Mouse (Mus musculus): ENCODE measurements at regions not wholly inside any gene's neighbourhood (a gene's known extent, or its start where the extent isn't known, plus 50 kb on each side); places are given as distances from the start of the nearest gene placed in this dataset.

DNA sequence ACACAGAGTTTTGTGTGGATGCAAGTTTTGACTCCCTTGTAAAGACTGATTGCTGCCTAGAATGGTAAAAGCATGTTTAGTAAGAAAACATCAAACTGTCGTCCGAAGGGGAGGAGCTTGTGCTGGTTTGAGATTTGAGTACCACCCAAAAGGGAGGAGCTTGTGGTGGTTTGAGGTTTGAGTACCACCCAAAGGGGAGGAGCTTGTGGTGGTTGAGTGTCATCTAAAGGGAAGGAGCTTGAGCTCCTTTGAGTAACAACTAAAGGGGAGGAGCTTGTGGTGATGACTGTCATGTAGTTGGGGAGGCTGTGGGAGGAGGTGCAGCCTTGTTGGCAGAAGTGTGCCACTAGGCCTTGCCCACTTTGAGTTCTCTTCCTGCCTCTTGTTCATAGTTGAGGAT, 192.8 kb upstream of the Ajap1 start:
- Histone ChIP-seq H3K36me3 (ENCODE audit: control insufficient read depth, insufficient read depth, low read length) (no peaks in the 10 kb centered on the region), H3K9ac (ENCODE audit: low read depth, low read length) (no peak overlapping the region), H3K79me2 (replicated peaks; ENCODE audit: control insufficient read depth, insufficient read depth, low read length) (no peaks in the 10 kb centered on the region), H3K27me3 (ENCODE audit: control insufficient read depth, insufficient read depth, low read length) (no peaks in the 10 kb centered on the region), H3K4me3 (no peak overlapping the region), H3K27ac (no peak overlapping the region), H3K4me1 (ENCODE audit: control insufficient read depth, insufficient read depth, low read length) (no peaks in the 10 kb centered on the region)
- intact Hi-C loops (cut with DNase I), result no loop called here
- 82% methylated on average over 2 of the region's 2 CpGs for WGBS
- TF ChIP-seq CTCF (IDR thresholded peaks at IDR 0.05) (no peak), EP300 (IDR thresholded peaks at IDR 0.05; ENCODE audit: insufficient read depth, low read depth, low read length) (no peak), POLR2A (IDR thresholded peaks at IDR 0.05; ENCODE audit: insufficient read depth, low read depth, low read length) (no peak)
- DNase-seq, result no peak

DNA sequence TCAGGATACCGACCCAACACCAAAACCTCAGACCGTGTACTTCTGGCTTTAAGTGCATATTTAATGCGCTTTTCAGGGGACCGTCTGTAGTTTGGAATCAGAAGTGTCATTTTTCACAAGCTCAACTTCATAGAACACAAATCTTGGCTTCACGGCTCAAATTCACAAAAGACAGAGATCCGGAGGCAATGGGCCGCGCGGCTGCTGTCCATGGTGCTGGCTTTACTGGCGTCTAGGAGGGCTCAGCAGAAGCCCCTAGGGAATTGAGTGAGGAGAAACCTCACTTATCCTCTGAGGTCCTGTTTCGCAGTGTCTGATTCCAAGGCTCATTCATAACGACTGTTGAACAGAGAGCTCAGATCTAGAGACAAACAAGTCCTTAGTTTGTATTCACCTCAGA, 196.5 kb upstream of the Ajap1 start:
- Histone ChIP-seq H3K36me3 (ENCODE audit: control insufficient read depth, insufficient read depth, low read length) (no peaks in the 10 kb centered on the region), H3K4me1 (ENCODE audit: control insufficient read depth, insufficient read depth, low read length) (no peaks in the 10 kb centered on the region), H3K27ac (no peak overlapping the region), H3K4me3 (no peak overlapping the region), H3K27me3 (ENCODE audit: control insufficient read depth, insufficient read depth, low read length) (no peaks in the 10 kb centered on the region), H3K79me2 (replicated peaks; ENCODE audit: control insufficient read depth, insufficient read depth, low read length) (no peaks in the 10 kb centered on the region), H3K9ac (ENCODE audit: low read depth, low read length) (no peak overlapping the region)
- intact Hi-C loops (cut with DNase I), result no loop called here
- TF ChIP-seq POLR2A (IDR thresholded peaks at IDR 0.05; ENCODE audit: insufficient read depth, low read depth, low read length), result no peak
- TF ChIP-seq EP300 (IDR thresholded peaks at IDR 0.05; ENCODE audit: insufficient read depth, low read depth, low read length), result no peak
- TF ChIP-seq CTCF (IDR thresholded peaks at IDR 0.05), result no peak
- DNase-seq, result peak in 1 of 2 experiments; percentile 28
- WGBS, result 32% methylated on average over 12 of the region's 12 CpGs

DNA sequence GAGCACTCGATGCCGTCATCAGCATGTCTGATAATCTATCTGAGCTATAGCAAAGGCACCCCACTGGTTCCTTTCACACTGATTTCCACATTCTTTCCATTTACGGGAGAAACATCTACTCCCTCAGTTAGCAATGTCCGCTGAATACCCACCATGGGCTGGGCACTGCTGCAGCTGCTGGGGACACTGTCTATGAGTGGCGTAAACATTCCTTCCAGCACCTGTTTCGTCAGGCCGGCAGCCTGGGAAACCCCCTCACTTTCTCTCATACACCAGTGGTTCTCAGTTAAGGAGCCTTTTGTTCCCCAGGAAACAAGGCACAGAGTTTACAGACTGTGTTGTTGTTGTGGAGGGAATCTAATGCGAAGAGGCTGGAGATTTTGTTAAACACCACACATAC, 205.8 kb upstream of the Ajap1 start:
- no peaks in the 10 kb centered on the region for H3K27me3 ChIP-seq (ENCODE audit: control insufficient read depth, insufficient read depth, low read length)
- intact Hi-C loops (cut with DNase I), result no loop called here

DNA sequence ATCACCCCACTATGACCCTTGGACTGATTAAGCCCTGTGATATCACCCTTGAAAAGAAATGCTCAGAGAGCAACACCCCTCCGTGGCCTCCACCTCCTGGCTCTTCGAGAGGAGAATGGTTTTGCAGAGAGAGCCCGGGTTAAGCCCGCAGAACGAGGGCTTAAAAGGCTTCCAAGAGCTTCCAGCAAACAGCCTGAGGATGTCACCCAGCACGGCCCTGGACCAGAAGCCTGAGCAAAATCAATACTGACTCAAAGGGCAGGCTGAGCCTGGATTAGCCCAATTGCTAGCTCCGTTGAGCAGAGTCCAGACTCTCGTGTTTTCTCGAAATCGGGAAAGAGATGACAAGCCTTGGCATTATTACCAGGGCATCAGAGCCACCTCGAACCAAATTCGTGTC, 211.3 kb upstream of the Ajap1 start:
- intact Hi-C loops (cut with DNase I), result no loop called here
- DNase-seq, result no peak
- Histone ChIP-seq H3K79me2 (replicated peaks; ENCODE audit: control insufficient read depth, insufficient read depth, low read length) (no peaks in the 10 kb centered on the region), H3K27ac (no peak overlapping the region), H3K9ac (ENCODE audit: low read depth, low read length) (no peak overlapping the region), H3K4me3 (no peak overlapping the region), H3K4me1 (ENCODE audit: control insufficient read depth, insufficient read depth, low read length) (no peaks in the 10 kb centered on the region), H3K36me3 (ENCODE audit: control insufficient read depth, insufficient read depth, low read length) (no peaks in the 10 kb centered on the region), H3K27me3 (ENCODE audit: control insufficient read depth, insufficient read depth, low read length) (no peaks in the 10 kb centered on the region)
- WGBS, result 66% methylated on average over 12 of the region's 12 CpGs
- TF ChIP-seq CTCF (IDR thresholded peaks at IDR 0.05) (no peak), EP300 (IDR thresholded peaks at IDR 0.05; ENCODE audit: insufficient read depth, low read depth, low read length) (no peak), POLR2A (IDR thresholded peaks at IDR 0.05; ENCODE audit: insufficient read depth, low read depth, low read length) (no peak)

More for the DNA sequence above, 205.8 kb upstream of the Ajap1 start:
- no peak overlapping the region for H3K4me3 ChIP-seq
- WGBS, result 47% methylated on average over 8 of the region's 8 CpGs
- no peak overlapping the region for H3K9ac ChIP-seq (ENCODE audit: low read depth, low read length)
- no peaks in the 10 kb centered on the region for H3K79me2 ChIP-seq (replicated peaks; ENCODE audit: control insufficient read depth, insufficient read depth, low read length)
- no peaks in the 10 kb centered on the region for H3K36me3 ChIP-seq (ENCODE audit: control insufficient read depth, insufficient read depth, low read length)
- DNase-seq, result no peak
- no peak overlapping the region for H3K27ac ChIP-seq
- H3K4me1 ChIP-seq (ENCODE audit: control insufficient read depth, insufficient read depth, low read length), result no peaks in the 10 kb centered on the region
- no peak for TF ChIP-seq EP300 (IDR thresholded peaks at IDR 0.05; ENCODE audit: insufficient read depth, low read depth, low read length)
- TF ChIP-seq POLR2A (IDR thresholded peaks at IDR 0.05; ENCODE audit: insufficient read depth, low read depth, low read length), result no peak
- no peak for TF ChIP-seq CTCF (IDR thresholded peaks at IDR 0.05)

- Histone ChIP-seq H3K4me1 (ENCODE audit: control insufficient read depth, insufficient read depth, low read length) (no peaks in the 10 kb centered on the region), H3K4me3 (no peak overlapping the region), H3K9ac (ENCODE audit: low read depth, low read length) (no peak overlapping the region), H3K36me3 (ENCODE audit: control insufficient read depth, insufficient read depth, low read length) (no peaks in the 10 kb centered on the region), H3K27me3 (ENCODE audit: control insufficient read depth, insufficient read depth, low read length) (no peaks in the 10 kb centered on the region), H3K27ac (no peak overlapping the region), H3K79me2 (replicated peaks; ENCODE audit: control insufficient read depth, insufficient read depth, low read length) (no peaks in the 10 kb centered on the region)
- TF ChIP-seq CTCF (IDR thresholded peaks at IDR 0.05), result no peak
- TF ChIP-seq EP300 (IDR thresholded peaks at IDR 0.05; ENCODE audit: insufficient read depth, low read depth, low read length), result no peak
- no peak for TF ChIP-seq POLR2A (IDR thresholded peaks at IDR 0.05; ENCODE audit: insufficient read depth, low read depth, low read length)
- intact Hi-C loops (cut with DNase I), result no loop called here
- WGBS, result 52% methylated on average over 14 of the region's 14 CpGs
- DNase-seq, result no peak
These were observed 213.9 kb upstream of the Ajap1 start for GRCm38 (mm10) chr4:153696426-153697040.

GRCm38 (mm10) chr4:153707218-153707617, 224.6 kb upstream of the Ajap1 start:
- WGBS, result 31% methylated on average over 8 of the region's 8 CpGs
- Histone ChIP-seq H3K4me1 (ENCODE audit: control insufficient read depth, insufficient read depth, low read length) (no peaks in the 10 kb centered on the region), H3K4me3 (no peak overlapping the region), H3K27me3 (ENCODE audit: control insufficient read depth, insufficient read depth, low read length) (no peaks in the 10 kb centered on the region), H3K9ac (ENCODE audit: low read depth, low read length) (no peak overlapping the region), H3K27ac (no peak overlapping the region), H3K79me2 (replicated peaks; ENCODE audit: control insufficient read depth, insufficient read depth, low read length) (no peaks in the 10 kb centered on the region), H3K36me3 (ENCODE audit: control insufficient read depth, insufficient read depth, low read length) (no peaks in the 10 kb centered on the region)
- intact Hi-C loops (cut with DNase I), result no loop called here
- DNase-seq, result no peak
- TF ChIP-seq CTCF (IDR thresholded peaks at IDR 0.05) (no peak), EP300 (IDR thresholded peaks at IDR 0.05; ENCODE audit: insufficient read depth, low read depth, low read length) (no peak), POLR2A (IDR thresholded peaks at IDR 0.05; ENCODE audit: insufficient read depth, low read depth, low read length) (no peak)
